Mouse (Mus musculus): ENCODE results near the gene Ly75. TPM values are rescaled to one million over a fixed set of nuclear protein-coding genes. Genes with fewer than 3 reads are reported as not detected.

Ly75 gene
- polyA plus RNA-seq, 1 experiment: 20.8 TPM

GRCm38 (mm10) chr2:60392286-60392685 lies 9.2 kb upstream of the Ly75 start:
- H3K4me1 ChIP-seq (replicated peaks; ENCODE audit: control insufficient read depth, insufficient read depth, low read length): peaks cover 2% of the 10 kb centered on the region; the same call in 1 of the 2 replicates
- DNase-seq: no peak
- H3K4me3 ChIP-seq (ENCODE audit: control insufficient read depth, insufficient read depth, low read length): no peak overlapping the region
- H3K27ac ChIP-seq (ENCODE audit: control insufficient read depth, insufficient read depth, low read length): no peak overlapping the region
- no peaks in the 10 kb centered on the region for H3K36me3 ChIP-seq (ENCODE audit: control insufficient read depth, insufficient read depth, low read length)
- TF ChIP-seq CTCF (IDR thresholded peaks at IDR 0.05; ENCODE audit: borderline replicate concordance, control insufficient read depth, extremely low read depth, insufficient read depth, low read length, poor library complexity): no peak
- no peak for TF ChIP-seq POLR2A (IDR thresholded peaks at IDR 0.05; ENCODE audit: control insufficient read depth, extremely low read depth, insufficient read depth, low read length, poor library complexity)
- WGBS: 96% methylated on average over 4 of the region's 4 CpGs
- no peaks in the 10 kb centered on the region for H3K27me3 ChIP-seq (ENCODE audit: control insufficient read depth, insufficient read depth, low read length)

- TF ChIP-seq CTCF (IDR thresholded peaks at IDR 0.05; ENCODE audit: borderline replicate concordance, control insufficient read depth, extremely low read depth, insufficient read depth, low read length, poor library complexity) (no peak), POLR2A (IDR thresholded peaks at IDR 0.05; ENCODE audit: control insufficient read depth, extremely low read depth, insufficient read depth, low read length, poor library complexity) (no peak)
- 61% methylated on average over 3 of the region's 3 CpGs for WGBS
- no peak overlapping the region for H3K27ac ChIP-seq (ENCODE audit: control insufficient read depth, insufficient read depth, low read length)
- H3K36me3 ChIP-seq (ENCODE audit: control insufficient read depth, insufficient read depth, low read length): no peaks in the 10 kb centered on the region
- peaks cover 14% of the 10 kb centered on the region for H3K4me1 ChIP-seq (replicated peaks; ENCODE audit: control insufficient read depth, insufficient read depth, low read length)
- DNase-seq: no peak
- H3K27me3 ChIP-seq (ENCODE audit: control insufficient read depth, insufficient read depth, low read length): no peaks in the 10 kb centered on the region
- H3K4me3 ChIP-seq (ENCODE audit: control insufficient read depth, insufficient read depth, low read length): no peak overlapping the region
These were observed 4.3 kb upstream of the Ly75 start for GRCm38 (mm10) chr2:60387363-60387762.

GRCm38 (mm10) chr2:60386835-60387234 lies 3.7 kb upstream of the Ly75 start:
- 90% methylated on average over 2 of the region's 2 CpGs for WGBS
- TF ChIP-seq POLR2A (IDR thresholded peaks at IDR 0.05; ENCODE audit: control insufficient read depth, extremely low read depth, insufficient read depth, low read length, poor library complexity) (no peak), CTCF (IDR thresholded peaks at IDR 0.05; ENCODE audit: borderline replicate concordance, control insufficient read depth, extremely low read depth, insufficient read depth, low read length, poor library complexity) (no peak)
- Histone ChIP-seq H3K36me3 (ENCODE audit: control insufficient read depth, insufficient read depth, low read length) (no peaks in the 10 kb centered on the region), H3K4me1 (replicated peaks; ENCODE audit: control insufficient read depth, insufficient read depth, low read length) (peaks cover 14% of the 10 kb centered on the region), H3K4me3 (ENCODE audit: control insufficient read depth, insufficient read depth, low read length) (no peak overlapping the region), H3K27me3 (ENCODE audit: control insufficient read depth, insufficient read depth, low read length) (no peaks in the 10 kb centered on the region), H3K27ac (ENCODE audit: control insufficient read depth, insufficient read depth, low read length) (no peak overlapping the region)
- no peak for DNase-seq

GRCm38 (mm10) chr2:60384763-60385085 lies 1.6 kb upstream of the Ly75 start:
- Histone ChIP-seq H3K27ac (ENCODE audit: control insufficient read depth, insufficient read depth, low read length) (peak overlapping the region; percentile 8; the same call in 1 of the 2 replicates), H3K27me3 (ENCODE audit: control insufficient read depth, insufficient read depth, low read length) (no peaks in the 10 kb centered on the region), H3K36me3 (ENCODE audit: control insufficient read depth, insufficient read depth, low read length) (no peaks in the 10 kb centered on the region), H3K4me3 (ENCODE audit: control insufficient read depth, insufficient read depth, low read length) (no peak overlapping the region), H3K4me1 (replicated peaks; ENCODE audit: control insufficient read depth, insufficient read depth, low read length) (peaks cover 17% of the 10 kb centered on the region)
- DNase-seq: peak; percentile 7
- no peak for TF ChIP-seq CTCF (IDR thresholded peaks at IDR 0.05; ENCODE audit: borderline replicate concordance, control insufficient read depth, extremely low read depth, insufficient read depth, low read length, poor library complexity)
- no peak for TF ChIP-seq POLR2A (IDR thresholded peaks at IDR 0.05; ENCODE audit: control insufficient read depth, extremely low read depth, insufficient read depth, low read length, poor library complexity)

GRCm38 (mm10) chr2:60384083-60384762 lies 1.1 kb upstream of the Ly75 start:
- peak; percentile 38 for DNase-seq

GRCm38 (mm10) chr2:60382346-60382745 lies 757 bp downstream of the Ly75 start:
- H3K4me3 ChIP-seq (ENCODE audit: control insufficient read depth, insufficient read depth, low read length): peak overlapping the region; percentile 90
- no peak for TF ChIP-seq POLR2A (IDR thresholded peaks at IDR 0.05; ENCODE audit: control insufficient read depth, extremely low read depth, insufficient read depth, low read length, poor library complexity)
- no peak for TF ChIP-seq CTCF (IDR thresholded peaks at IDR 0.05; ENCODE audit: borderline replicate concordance, control insufficient read depth, extremely low read depth, insufficient read depth, low read length, poor library complexity)
- H3K27me3 ChIP-seq (ENCODE audit: control insufficient read depth, insufficient read depth, low read length): no peaks in the 10 kb centered on the region
- H3K36me3 ChIP-seq (ENCODE audit: control insufficient read depth, insufficient read depth, low read length): no peaks in the 10 kb centered on the region
- peaks cover 17% of the 10 kb centered on the region for H3K4me1 ChIP-seq (replicated peaks; ENCODE audit: control insufficient read depth, insufficient read depth, low read length)
- peak overlapping the region; percentile 35; the same call in 1 of the 2 replicates for H3K27ac ChIP-seq (ENCODE audit: control insufficient read depth, insufficient read depth, low read length)
- peak; percentile 20 for DNase-seq
- under 1% methylated on average over 3 of the region's 3 CpGs for WGBS

More at GRCm38 (mm10) chr2:60384083-60384762, 1.1 kb upstream of the Ly75 start:
- Histone ChIP-seq H3K36me3 (ENCODE audit: control insufficient read depth, insufficient read depth, low read length) (no peaks in the 10 kb centered on the region), H3K4me1 (replicated peaks; ENCODE audit: control insufficient read depth, insufficient read depth, low read length) (peaks cover 17% of the 10 kb centered on the region), H3K4me3 (ENCODE audit: control insufficient read depth, insufficient read depth, low read length) (no peak overlapping the region), H3K27ac (ENCODE audit: control insufficient read depth, insufficient read depth, low read length) (no peak overlapping the region), H3K27me3 (ENCODE audit: control insufficient read depth, insufficient read depth, low read length) (no peaks in the 10 kb centered on the region)
- 45% methylated on average over 7 of the region's 7 CpGs for WGBS
- TF ChIP-seq POLR2A (IDR thresholded peaks at IDR 0.05; ENCODE audit: control insufficient read depth, extremely low read depth, insufficient read depth, low read length, poor library complexity) (no peak), CTCF (IDR thresholded peaks at IDR 0.05; ENCODE audit: borderline replicate concordance, control insufficient read depth, extremely low read depth, insufficient read depth, low read length, poor library complexity) (no peak)

Measured in thymus, adult 2 months (tissue).